Mouse (Mus musculus) left cerebral cortex, adult 2 months (tissue): ENCODE data around the gene Gm28434. TPM values are rescaled to one million over a fixed set of nuclear protein-coding genes. Genes with fewer than 3 reads are reported as not detected.

ENCODE experiments used
- DNase-seq, 2 experiments: peaks; one replicate each; pipeline ENCODE4 v3.0.0; 2021 to 2022; ENCODE audit warnings: low spot score in 2 of 2, mixed read lengths in 1 of 2; ENCODE audit errors: extremely low spot score in 1 of 2
- H3K27ac ChIP-seq: fragments of 200-600 bp; 2 replicates; pipeline ENCODE4 v1.8.1; 2022
- H3K4me3 ChIP-seq: fragments of 200-600 bp; 2 replicates; pipeline ENCODE4 v1.8.1; 2022
- CTCF ChIP-seq: fragments of 200-600 bp; IDR thresholded peaks from 2 replicates; pipeline ENCODE4 v1.8.1; 2022; ENCODE audit warnings: antibody characterized with exemption, mild to moderate bottlenecking, moderate library complexity
- intact Hi-C: fragments of 180-260 bp; cut with DNase I; formaldehyde crosslinking; loops from one replicate; pipeline ENCODE4 v1.15.1; 2025
- long read RNA-seq, 2 experiments: library from polyadenylated mRNA; stranded (forward); transcript quantifications; one replicate each; pipeline ENCODE4 v2.0.0; 2021; ENCODE audit warnings: borderline mapping rate in 2 of 2
- total RNA-seq, 2 experiments: library from RNA; stranded (reverse); gene quantifications; 2 replicates each; pipeline ENCODE4 v1.2.3; 2021

The Gm28434 gene
- not detected for total RNA-seq
- long read RNA-seq, experiment 1: 0 reads
- long read RNA-seq, experiment 2: 0 reads

GRCm38 (mm10) chr5:87969201-87969600 is at the start of gene Gm28434, which contains the start of gene 2310003L06Rik:
Gm28434 (plus strand) TSS chr5:87969517.
2310003L06Rik (plus strand) TSS chr5:87969459.
- no peak within 1 kb of the TSS for H3K27ac ChIP-seq
- intact Hi-C loops: no loop called here
- H3K4me3 ChIP-seq: no peak within 1 kb of the TSS
- no peak for DNase-seq
- no peak for TF ChIP-seq CTCF

- TF ChIP-seq CTCF: no peak
- Histone ChIP-seq H3K27ac (no peak within 1 kb of the TSS), H3K4me3 (no peak within 1 kb of the TSS)
- DNase-seq: no peak
- intact Hi-C loops: no loop called here
Measured at GRCm38 (mm10) chr5:87925372-87925771, 43.9 kb upstream of the Gm28434 start, which contains the start of gene Csn3. Csn3 (plus strand) TSS chr5:87925579.

GRCm38 (mm10) chr5:87931603-87932002 is 37.7 kb upstream of the Gm28434 start:
- Histone ChIP-seq H3K27ac (no peak overlapping the region), H3K4me3 (no peak overlapping the region)
- TF ChIP-seq CTCF: no peak
- intact Hi-C loops: no loop called here
- DNase-seq: no peak

GRCm38 (mm10) chr5:87940752-87941151 is 28.6 kb upstream of the Gm28434 start:
- intact Hi-C loops: loop anchor here (2.0 kb wide), 1 partner anchor 156 kb away; no protein-coding TSS in a partner anchor
- no peak for DNase-seq
- peak; percentile 59 for TF ChIP-seq CTCF
- no peak overlapping the region for H3K27ac ChIP-seq
- H3K4me3 ChIP-seq: no peak overlapping the region

- TF ChIP-seq CTCF: no peak
- no peak overlapping the region for H3K27ac ChIP-seq
- no peak overlapping the region for H3K4me3 ChIP-seq
- intact Hi-C loops: no loop called here
- no peak for DNase-seq
Measured at GRCm38 (mm10) chr5:87942515-87942914, 26.8 kb upstream of the Gm28434 start.

GRCm38 (mm10) chr5:87951836-87952235 is 17.5 kb upstream of the Gm28434 start:
- intact Hi-C loops: no loop called here
- TF ChIP-seq CTCF: no peak
- H3K27ac ChIP-seq: no peak overlapping the region
- no peak for DNase-seq
- H3K4me3 ChIP-seq: no peak overlapping the region

- H3K4me3 ChIP-seq: no peak within 1 kb of the TSS
- DNase-seq: no peak
- no peak within 1 kb of the TSS for H3K27ac ChIP-seq
- TF ChIP-seq CTCF: no peak
- intact Hi-C loops: no loop called here
Measured at GRCm38 (mm10) chr5:87979139-87979538, 9.8 kb downstream of the Gm28434 start, which contains the start of gene Cabs1. Cabs1 (plus strand) TSS chr5:87979439.

GRCm38 (mm10) chr5:87982468-87983214 is 13.3 kb downstream of the Gm28434 start:
- TF ChIP-seq CTCF: no peak
- intact Hi-C loops: no loop called here
- no peak for DNase-seq
- no peak overlapping the region for H3K27ac ChIP-seq
- no peak overlapping the region for H3K4me3 ChIP-seq

- no peak for DNase-seq
- no peak for TF ChIP-seq CTCF
- Histone ChIP-seq H3K4me3 (no peak within 1 kb of the TSS), H3K27ac (no peak within 1 kb of the TSS)
- intact Hi-C loops: no loop called here
Measured at GRCm38 (mm10) chr5:88002249-88002648, 32.9 kb downstream of the Gm28434 start, which contains the start of gene Smr3a. Smr3a (plus strand) TSS chr5:88002549.

GRCm38 (mm10) chr5:88005241-88005640 is 35.9 kb downstream of the Gm28434 start:
- Histone ChIP-seq H3K4me3 (no peak overlapping the region), H3K27ac (no peak overlapping the region)
- intact Hi-C loops: no loop called here
- TF ChIP-seq CTCF: no peak
- DNase-seq: no peak

Other genes starting within 250 kb of the Gm28434 start
- not detected for gene Csn1s2a, start 194.9 kb upstream of the Gm28434 start, total RNA-seq
- gene Csn1s2b, start 161.4 kb upstream of the Gm28434 start, total RNA-seq: not detected
- not detected for gene Prr27, start 143.8 kb upstream of the Gm28434 start, total RNA-seq
- gene Odam, start 84.5 kb upstream of the Gm28434 start, total RNA-seq: not detected
- not detected for gene Csn3, start 43.9 kb upstream of the Gm28434 start, total RNA-seq
- not detected for gene 2310003L06Rik, start 58 bp upstream of the Gm28434 start, total RNA-seq
- not detected for gene Cabs1, start 9.9 kb downstream of the Gm28434 start, total RNA-seq
- not detected for gene Smr3a, start 33.0 kb downstream of the Gm28434 start, total RNA-seq
- gene Smr2, start 117.0 kb downstream of the Gm28434 start, total RNA-seq: not detected
- gene Gm11116, start 142.0 kb downstream of the Gm28434 start, total RNA-seq: not detected
- gene Gm11115, start 184.6 kb downstream of the Gm28434 start, total RNA-seq: not detected